Mouse (Mus musculus) kidney, adult 18-20 months (tissue): Measurements from ENCODE around the gene Acot6.
"Not testable (repeated sequence)": the region's sequence is repeated elsewhere in the genome, so short reads cannot be mapped to it uniquely, and the experiment has no call there.

Source experiments
- DNase-seq: peaks from one replicate; pipeline ENCODE4 v3.0.0; 2021

The Acot6 gene

DNA sequence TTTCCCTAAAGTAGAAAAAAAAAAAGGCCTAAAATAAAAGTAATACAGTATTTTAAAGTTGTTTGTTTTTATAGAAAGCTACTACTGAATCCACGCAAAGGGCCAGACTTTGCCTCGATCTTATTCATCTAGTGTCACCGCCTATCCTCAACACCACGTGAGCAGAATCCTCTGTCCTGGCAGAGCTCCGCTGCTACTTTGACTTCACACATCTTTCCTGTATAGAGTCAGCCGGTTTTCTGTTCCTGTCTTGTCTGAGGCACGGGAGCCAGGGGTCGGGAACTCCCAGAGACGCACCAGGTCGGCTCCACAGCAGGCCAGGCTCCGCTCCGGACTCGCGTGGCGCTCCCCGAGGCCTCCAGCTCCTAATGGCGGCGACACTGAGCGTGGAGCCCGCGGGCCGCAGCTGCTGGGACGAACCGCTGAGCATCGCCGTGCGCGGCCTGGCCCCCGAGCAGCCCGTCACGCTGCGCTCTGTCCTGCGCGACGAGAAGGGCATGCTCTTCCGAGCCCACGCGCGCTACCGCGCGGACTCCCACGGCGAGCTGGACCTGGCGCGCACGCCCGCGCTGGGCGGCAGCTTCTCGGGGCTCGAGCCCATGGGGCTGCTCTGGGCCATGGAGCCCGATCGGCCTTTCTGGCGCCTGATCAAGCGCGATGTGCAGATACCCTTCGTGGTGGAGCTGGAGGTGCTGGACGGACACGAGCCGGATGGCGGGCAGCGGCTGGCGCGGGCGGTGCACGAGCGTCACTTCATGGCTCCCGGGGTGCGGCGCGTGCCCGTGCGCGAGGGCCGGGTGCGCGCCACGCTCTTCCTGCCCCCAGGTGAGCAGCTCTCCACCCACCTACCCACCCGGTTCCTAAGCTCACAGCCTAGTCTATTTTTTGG lies at the start of gene Acot6:
Gene Acot6, plus strand, starts transcription at position 51 of the 889 bp plus-strand sequence.
- DNase-seq: peak; percentile 63

DNA sequence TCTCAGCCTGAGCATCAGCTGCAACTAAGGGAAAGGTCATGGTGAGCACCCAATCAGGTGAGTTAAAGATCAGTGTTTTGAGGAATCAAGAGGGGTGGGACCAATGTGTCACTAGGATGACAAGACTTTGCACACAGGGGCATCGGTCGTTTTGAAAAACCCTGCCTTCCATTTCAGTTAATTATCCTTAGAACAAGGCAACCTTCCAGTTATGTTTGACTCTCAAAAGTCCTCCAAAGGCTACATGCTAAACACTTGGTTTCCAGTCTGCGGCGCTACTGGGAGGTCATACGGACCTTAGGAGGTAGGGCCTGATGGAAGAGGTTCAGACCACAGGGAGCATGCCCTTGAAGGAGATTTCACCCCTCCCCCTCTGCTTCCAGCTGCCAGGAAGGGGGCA lies 49.7 kb upstream of the Acot6 start:
- peak; percentile 53 for DNase-seq

DNA sequence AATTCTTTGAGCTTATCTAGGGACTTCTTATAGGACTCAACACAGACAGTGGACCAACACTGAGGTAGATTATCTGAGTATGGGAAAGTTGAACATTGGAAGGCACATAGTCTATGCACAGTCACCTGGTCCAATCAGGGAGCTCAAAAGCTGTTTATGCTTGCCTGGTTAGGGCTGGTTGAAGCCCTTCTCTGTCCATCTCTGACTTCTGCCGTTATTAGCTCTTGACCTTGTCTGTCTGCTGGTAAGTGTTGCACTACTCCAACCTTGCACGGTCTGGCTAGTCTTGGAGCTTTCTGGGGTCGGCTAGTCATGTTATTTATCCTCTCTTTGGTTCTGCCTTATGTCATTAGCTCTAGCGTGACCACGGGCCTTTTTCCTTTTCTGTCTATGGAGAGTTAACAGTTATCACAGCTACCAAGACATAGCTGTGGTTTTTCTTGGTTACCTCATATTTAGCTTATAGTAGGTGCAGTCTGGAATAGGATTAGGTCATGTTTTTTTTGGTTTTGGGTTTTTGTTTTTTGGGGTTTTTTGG lies 48.4 kb upstream of the Acot6 start, which contains the start of gene Acot3:
Gene Acot3, plus strand, starts transcription at position 208 of the 538 bp plus-strand sequence.
- peak; percentile 47 for DNase-seq

DNA sequence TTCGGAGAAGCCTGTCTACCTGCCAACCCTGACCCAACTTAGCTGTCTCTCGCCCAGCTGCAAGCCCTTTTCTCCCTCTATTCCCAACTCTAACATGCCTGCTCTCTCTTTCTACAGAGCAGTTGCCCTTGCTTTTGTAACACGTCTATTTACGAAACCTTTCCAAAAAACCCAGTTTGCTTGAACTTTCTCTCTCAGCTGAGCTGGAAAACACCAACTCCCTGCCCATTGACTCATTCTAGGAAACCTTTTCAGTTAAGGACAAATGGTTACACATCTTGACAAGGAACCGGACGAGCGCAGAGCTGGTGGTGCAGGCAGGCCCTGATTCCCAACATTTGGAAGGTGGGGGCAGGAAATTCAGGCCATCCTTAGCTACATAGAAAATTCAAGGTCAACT lies 47.8 kb upstream of the Acot6 start:
- no peak for DNase-seq

DNA sequence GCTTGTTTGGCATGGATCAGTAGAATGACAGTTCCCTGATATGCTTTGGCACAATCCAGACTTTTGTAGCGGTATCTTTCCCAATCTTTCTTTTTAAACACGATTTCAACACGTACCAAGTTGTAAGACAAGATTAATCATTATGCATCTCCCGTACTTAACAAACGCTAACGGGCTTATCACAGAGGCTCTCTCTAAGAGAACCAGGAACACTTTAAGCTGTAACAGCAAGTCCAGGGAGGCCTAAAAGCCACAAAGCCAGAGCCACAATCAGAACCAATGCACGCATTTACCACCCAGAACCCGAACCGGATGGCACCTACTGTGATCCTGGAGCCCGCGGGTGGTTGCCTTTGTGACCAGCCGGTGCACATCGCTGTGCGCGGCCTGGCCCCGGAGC lies 47.3 kb upstream of the Acot6 start:
- peak; percentile 53 for DNase-seq

DNA sequence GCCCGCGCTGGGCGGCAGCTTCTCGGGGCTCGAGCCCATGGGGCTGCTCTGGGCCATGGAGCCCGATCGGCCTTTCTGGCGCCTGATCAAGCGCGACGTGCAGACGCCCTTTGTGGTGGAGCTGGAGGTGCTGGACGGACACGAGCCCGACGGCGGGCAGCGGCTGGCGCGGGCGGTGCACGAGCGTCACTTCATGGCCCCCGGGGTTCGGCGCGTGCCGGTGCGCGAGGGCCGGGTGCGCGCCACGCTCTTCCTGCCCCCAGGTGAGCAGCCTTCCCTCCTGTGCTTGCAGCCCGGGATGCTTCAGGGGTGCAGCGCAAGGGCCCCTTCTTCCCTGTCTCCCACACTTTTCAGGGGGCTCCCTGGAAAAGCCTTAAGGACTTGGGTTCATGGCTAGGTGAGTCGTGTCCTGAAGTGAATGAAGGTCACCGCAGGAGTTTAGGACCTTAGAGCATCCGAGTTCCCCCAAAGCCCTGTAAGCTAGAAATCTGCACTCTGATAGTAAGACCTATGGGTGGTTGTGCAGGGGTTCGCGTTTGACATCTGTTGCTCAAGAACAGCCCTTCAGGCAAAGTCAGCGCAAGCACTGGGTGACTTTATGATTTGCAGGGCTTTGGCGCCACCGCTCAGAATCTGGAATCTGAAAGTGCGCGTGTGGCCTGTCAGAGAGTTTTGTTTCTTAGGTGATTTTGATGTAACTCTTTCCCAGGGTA lies 46.6 kb upstream of the Acot6 start:
- DNase-seq: peak; percentile 61

DNA sequence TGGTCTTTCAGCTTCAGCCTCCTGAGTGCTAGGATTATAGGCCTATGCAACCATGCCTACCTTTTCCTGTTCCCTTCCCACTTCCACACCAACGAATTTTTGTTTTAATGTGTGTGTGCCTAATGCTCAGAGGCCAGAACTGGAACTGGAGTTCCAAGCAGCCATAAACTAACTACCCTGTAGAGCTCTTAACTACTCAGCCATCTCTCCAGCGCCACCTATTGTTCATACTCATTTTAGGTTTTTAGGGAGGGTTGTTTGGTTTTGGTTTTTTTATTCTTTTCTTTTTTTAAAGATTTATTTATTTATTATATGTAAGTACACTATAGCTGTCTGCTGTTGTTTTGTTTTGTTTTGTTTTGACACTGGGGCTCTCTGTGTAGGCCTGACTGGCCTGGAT lies 39.5 kb upstream of the Acot6 start:
- no peak for DNase-seq

DNA sequence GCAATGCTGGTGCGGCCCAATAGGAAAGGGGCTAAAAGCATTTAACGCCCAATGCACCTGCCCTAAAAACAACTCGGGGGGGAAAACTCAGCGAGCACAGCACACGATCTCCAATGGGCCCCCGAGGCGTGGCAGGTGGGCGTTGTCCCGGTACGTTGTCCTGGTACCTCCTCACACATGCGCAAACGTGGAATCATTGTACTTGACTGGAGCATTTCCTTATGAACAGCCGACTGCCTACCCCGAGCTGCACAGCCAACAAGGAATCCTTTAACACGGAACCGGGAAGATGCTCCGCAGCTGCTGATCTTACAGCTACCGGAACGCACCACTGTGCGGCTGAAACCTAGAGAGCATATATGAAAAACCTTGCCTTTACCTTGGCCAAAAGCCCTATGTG lies 38.1 kb upstream of the Acot6 start:
- DNase-seq: no peak

DNA sequence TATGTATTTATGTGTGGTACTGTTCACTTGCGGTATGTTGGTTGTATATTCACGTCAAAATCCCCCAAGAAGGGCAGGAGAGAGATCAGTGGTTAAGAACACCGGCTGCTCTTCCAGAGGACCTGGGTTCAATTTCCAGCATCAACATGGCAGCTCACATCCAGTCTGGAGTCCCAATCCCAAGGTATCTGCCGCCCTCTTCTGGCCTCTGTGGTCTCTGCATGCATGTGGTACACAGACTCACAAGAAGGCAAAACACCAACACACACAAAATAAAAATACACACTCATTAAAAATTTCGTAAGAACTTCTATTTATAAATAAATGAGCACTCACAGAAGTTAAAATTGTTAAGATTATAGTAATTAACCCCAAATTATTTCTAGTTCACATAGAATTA lies 37.2 kb upstream of the Acot6 start:
- no peak for DNase-seq

DNA sequence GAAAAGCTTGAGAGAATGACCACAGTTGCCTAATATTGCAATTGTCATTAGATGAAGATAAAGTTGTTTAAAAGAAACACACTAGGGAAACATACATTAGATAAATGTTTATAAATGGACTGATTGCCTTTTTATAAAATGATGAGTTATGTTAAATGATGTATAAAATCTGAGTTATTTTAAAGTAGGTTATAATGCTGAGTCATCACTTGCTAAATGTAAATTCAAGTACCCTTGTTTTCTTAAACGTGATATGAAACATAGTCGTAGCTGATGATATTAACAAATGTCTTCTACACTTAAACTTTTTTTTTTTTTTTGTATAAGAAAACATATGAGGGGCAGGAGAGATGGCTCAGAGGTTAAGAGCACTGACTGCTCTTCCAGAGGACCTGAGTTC lies 36.6 kb upstream of the Acot6 start:
- no peak for DNase-seq

DNA sequence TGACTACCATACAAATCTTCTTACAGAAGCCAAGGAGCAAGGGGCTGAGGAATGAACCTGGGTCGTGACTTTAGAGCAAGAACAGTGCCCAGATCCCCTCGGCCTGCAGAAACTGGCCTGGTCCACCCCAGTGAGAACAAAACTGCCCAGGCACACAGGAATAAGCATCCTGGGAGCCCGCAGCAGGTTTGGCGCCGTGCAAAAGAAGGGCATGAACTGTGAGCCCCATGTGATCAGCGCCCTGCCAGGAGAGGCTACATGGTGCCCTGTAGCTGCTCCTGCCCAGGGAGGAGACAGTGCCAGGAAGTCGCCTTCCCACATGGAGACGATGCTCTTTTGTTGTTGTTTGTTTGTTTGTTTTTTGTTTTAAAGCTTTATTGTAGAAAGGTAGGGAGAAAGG lies 35.8 kb upstream of the Acot6 start:
- DNase-seq: no peak

DNA sequence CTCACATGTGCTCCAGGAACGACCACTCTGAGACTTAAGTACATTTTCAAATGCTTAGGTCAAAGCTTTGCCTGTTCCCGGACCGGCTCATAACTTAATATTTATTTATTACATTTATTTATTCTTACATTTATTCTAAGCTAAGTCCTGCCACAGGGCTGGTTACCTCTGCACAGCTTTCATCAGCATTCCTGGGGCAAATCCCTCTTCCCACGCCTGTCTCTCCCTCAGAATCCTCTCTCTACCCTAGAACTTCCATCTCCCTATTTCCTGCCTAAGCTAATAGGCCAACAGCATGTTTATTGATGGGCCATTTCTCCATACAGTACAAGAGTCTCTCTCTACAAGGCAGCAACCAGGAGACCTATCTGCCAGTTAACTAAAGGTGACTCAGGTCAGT lies 32.7 kb upstream of the Acot6 start:
- no peak for DNase-seq

DNA sequence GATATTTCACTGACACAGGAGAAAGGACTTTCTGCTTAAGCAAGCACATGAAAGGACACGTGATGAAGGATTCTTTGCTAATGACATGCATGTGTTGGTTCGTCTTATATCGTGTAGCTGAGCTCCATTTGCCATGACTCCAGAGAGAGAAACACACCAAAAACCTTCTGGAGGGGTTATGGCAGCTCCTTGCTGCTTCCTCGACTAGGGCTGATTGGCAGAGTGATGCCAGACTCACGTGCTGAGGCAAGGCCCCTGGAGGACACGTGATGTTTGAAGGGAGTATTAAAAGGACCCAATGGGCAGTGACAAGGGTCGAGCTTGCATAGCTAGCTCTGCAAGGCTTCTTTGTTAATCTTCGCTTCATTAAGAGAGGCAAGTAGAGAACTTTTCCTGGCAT lies 32.2 kb upstream of the Acot6 start:
- no peak for DNase-seq

DNA sequence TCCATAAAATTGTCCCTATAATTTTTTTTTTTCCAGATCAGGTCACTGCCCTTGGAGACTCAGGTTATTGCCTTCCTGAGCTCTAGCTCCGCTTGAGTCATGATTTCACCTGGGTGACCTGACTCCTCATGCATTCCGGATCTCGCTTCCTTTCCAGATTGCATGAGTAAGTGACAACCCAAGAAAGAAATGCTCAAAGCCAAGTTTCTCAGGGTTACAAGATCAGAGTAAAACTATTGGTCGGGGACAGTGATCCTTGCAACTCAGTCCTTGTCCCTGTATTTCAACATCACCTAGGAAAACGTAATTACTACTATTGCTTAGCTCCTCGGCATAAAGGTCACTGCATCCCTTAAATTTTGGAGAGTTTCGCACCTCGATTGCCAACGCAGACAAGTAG lies 31.5 kb upstream of the Acot6 start, which contains the start of gene Acot5:
Gene Acot5, plus strand, starts transcription at position 340 of the 400 bp plus-strand sequence.
- no peak for DNase-seq

DNA sequence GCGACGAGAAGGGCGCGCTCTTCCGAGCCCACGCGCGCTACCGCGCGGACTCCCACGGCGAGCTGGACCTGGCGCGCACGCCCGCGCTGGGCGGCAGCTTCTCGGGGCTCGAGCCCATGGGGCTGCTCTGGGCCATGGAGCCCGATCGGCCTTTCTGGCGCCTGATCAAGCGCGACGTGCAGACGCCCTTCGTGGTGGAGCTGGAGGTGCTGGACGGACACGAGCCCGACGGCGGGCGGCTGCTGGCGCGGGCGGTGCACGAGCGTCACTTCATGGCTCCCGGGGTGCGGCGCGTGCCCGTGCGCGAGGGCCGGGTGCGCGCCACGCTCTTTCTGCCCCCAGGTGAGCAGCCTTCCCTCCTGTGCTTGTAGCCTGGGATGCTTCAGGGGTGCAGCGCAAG lies 30.9 kb upstream of the Acot6 start:
- DNase-seq: peak; percentile 55

DNA sequence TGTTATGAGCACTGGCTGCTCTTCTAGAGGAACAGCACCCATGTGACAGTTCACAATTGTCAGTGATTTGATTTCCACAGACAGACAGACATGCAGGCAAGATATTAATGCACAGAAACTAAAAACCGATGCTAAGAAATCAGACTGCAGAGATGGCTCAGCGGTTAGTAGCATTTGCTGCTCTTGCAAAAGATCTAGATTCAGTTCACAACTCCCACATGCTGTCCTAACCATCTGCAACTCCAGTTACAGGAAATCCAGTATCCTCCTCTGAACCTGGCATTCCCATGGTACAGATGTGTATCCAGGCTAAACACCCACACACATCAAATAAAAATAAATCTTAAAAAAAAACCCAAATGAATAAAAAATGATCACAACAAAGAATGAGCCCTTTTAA lies 28.8 kb upstream of the Acot6 start:
- DNase-seq: no peak

DNA sequence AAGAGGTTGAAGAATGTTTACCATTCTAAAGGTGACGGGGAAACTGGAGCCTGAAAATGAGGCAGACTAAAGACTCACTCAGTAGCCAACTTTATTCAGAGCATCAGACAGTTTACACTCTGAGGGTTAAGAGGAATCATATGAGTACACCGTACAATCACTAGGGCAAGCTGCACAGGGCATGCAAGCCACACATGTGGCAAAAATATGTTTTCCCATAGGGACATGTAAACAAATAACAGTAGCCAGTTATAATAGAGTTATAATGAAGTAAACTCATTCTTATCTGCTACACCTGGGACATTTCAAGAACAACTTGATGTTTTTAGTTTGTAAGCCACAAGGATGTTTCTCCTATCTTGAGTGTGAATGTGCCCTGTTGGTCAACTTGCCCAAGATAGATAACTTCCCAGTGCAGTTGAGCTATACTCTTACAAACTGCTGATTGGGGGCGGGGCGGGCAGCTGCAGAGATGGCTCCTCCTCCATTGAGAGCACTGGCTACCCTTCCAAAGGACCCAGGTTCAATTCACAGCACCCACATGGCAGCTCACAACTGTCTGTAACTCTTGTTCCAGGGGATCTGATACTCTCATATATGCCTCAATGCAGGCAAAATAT lies 23.0 kb upstream of the Acot6 start:
- no peak for DNase-seq

DNA sequence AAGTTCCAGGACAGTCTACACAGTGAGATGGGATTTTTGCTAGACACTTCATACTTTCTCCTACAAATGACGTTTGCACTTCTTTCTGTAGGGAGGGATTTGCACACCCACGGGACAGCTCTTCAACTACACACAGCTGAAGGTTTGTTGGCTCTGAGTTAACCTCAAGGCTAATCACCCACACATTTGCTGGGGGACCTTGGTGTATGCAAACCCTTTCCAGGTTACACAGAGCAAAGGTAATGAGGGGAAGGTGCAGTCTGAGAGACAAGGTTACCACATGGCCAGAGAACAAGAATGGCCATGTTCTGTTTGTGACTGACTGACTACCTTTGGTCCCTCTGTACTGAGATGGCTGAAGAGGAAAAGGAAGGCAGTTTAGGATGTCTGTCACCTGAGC lies 16.6 kb upstream of the Acot6 start:
- no peak for DNase-seq

DNA sequence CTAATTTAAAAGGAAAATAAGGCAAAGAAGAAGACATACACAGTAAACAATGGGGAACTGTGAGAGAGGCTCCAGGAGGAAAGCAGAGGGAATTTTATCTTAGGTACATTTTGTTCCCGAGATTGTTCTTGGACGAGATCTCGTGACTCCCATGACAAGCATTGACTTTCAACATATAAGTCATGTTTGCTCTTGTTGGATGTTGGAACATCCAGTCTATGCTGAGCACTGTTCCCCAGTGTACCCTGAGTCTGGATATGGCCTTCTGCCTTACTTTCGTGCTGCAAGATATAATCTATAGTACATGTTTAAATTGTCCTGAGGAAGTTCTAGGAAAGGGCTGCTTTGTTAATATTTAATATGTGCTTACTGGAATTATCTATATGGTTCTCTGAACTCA lies 15.9 kb upstream of the Acot6 start:
- no peak for DNase-seq

DNA sequence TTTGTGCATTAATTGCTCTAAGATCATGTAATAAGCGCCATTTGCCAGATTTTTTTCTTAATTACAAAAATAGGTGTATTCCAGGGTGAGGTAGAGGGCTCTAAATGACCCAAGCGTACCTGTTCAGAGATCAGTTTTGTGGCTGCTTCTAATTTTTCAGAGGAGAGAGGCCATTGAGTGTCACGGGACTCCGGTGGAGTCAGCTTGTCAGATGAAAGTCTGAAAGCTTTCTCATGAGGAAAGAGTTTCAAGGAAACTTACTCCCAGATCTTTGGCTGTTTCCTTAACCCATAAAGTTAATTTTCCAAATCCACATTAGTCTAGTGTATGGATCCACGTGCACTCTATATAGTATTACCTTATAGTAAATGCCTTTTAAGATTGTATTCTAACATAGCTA lies 5.8 kb upstream of the Acot6 start:
- not testable (repeated sequence) for DNase-seq

DNA sequence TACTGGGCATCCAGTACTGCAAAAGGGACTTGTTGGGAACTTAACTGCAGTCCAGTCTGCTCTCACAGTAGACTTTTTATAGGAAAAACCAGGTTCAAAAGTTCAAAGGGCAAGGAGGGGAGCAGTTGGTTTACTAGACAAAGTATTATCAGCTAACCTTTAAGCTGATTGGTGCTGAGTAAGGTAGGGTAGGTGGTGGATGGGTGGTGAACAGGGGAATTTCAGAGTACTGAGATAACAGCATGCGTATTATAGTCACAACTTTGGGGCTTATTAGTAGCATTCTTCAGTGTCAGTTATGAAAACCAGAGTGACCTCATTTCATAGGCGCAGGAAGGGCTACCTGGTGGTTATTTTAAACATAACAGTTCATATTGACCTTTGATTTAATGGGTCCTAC lies 849 bp upstream of the Acot6 start:
- DNase-seq: no peak

DNA sequence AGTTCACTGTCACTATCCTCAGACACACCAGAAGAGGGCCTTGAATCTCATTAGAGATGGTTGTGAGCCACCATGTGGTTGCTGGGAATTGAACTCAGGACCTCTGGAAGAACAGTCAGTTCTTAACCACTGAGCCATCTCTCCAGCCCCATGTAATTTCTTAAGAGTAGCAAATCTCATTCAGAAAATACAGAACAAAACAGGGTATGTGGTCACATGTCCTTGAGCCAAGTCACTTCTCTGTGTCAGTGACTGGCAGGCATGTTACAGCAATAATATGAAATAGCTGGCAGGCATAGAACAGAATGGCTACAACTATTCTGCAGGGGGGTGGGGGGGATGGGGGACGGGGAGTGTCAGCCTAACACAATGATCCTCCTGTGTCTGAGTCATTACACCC lies 383 bp upstream of the Acot6 start:
- DNase-seq: no peak

DNA sequence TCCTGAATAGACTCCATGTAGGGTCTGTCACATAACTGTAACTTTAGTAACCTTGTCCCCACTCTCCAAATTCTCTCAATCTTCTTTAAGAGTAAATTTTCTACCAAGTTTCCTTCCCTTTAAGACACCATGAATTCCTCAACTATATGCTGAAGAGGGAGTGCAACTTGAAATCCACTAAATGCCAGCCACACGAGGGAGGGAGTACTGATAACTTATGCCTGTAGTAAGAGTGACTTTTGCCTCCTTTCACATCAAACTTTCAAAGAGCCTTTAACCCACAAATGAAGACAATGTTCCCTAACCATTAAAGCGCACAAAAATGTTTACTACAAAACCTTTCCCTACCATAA lies 1.0 kb downstream of the Acot6 start:
- no peak for DNase-seq

DNA sequence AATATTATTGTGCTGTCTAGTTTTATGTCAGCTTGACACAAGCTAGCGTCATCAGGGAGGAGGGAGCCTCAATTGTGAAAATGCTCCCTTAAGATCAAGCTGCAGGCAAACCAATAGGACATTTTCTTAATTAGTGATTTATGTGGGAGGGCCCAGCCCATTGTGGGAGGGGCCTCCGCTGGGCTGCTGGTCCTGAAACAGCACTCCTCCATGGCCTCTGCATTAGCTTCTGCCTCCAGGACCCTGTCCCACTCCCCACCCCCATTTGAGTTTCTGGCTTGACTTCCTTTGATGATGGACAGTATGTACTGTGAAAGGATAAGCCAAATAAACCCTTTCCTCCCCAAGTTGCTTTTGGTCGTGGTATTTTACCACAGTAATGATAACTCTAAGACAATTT lies 6.6 kb downstream of the Acot6 start:
- DNase-seq: no peak
